Mouse (Mus musculus) cerebellum, adult 2 months (tissue): ENCODE measurements at regions not wholly inside any gene's neighbourhood (a gene's known extent, or its start where the extent isn't known, plus 50 kb on each side); places are given as distances from the start of the nearest gene placed in this dataset.

ENCODE experiments used
- CTCF ChIP-seq: fragments of 200-500 bp; IDR thresholded peaks from 2 replicates; pipeline ENCODE4 v1.5.1; 2011; ENCODE audit warnings: low read depth, mild to moderate bottlenecking, control low read depth, low read length, moderate library complexity, borderline replicate concordance; ENCODE audit not compliant: insufficient read depth
- POLR2A ChIP-seq: fragments of 200-500 bp; IDR thresholded peaks from 2 replicates; pipeline ENCODE4 v1.6.1; 2011; ENCODE audit warnings: low read length, control low read depth, borderline replicate concordance; ENCODE audit not compliant: insufficient read depth

GRCm38 (mm10) chr16:31577347-31577746 is 85.9 kb upstream of the Dlg1 start:
- no peak for TF ChIP-seq CTCF
- no peak for TF ChIP-seq POLR2A
